Mouse (Mus musculus) liver, embryonic 16.5 days (tissue): ENCODE data around the gene Rnf17. TPM values are rescaled to one million over a fixed set of nuclear protein-coding genes. Genes with fewer than 3 reads are reported as not detected.

Experiments
- ATAC-seq: fragments of 200-750 bp; cut with Nextera tagmentation; 2 replicates; pipeline ENCODE4 v1.8.0; 2017; ENCODE audit warnings: low read depth, mild to moderate bottlenecking, moderate number of reproducible peaks, moderate library complexity
- H3K27ac ChIP-seq: fragments of 300-500 bp; sonication (generic); 2 replicates; pipeline ENCODE4 v1.5.1; 2014; ENCODE audit warnings: mild to moderate bottlenecking, low read length
- H3K27me3 ChIP-seq: fragments of 300-500 bp; sonication (generic); 2 replicates; pipeline ENCODE4 v1.6.1; 2014; ENCODE audit warnings: low read depth, low read length, mixed read lengths; ENCODE audit not compliant: control insufficient read depth, insufficient read depth
- H3K36me3 ChIP-seq: fragments of 300-500 bp; sonication (generic); 2 replicates; pipeline ENCODE4 v1.6.1; 2014; ENCODE audit warnings: mild to moderate bottlenecking; ENCODE audit not compliant: control insufficient read depth, insufficient read depth
- H3K4me1 ChIP-seq: fragments of 300-500 bp; sonication (generic); 2 replicates; pipeline ENCODE4 v1.6.1; 2014; ENCODE audit warnings: low read depth, low read length, mixed read lengths; ENCODE audit not compliant: control insufficient read depth
- H3K4me2 ChIP-seq: fragments of 300-500 bp; sonication (generic); 2 replicates; pipeline ENCODE4 v1.6.1; 2014; ENCODE audit warnings: low read depth, low read length, mixed read lengths
- H3K4me3 ChIP-seq: fragments of 300-500 bp; sonication (generic); 2 replicates; pipeline ENCODE4 v1.5.1; 2014; ENCODE audit warnings: low read depth, mild to moderate bottlenecking, low read length
- H3K9ac ChIP-seq: fragments of 300-500 bp; sonication (generic); 2 replicates; pipeline ENCODE4 v1.6.1; 2014; ENCODE audit warnings: low read depth, low read length
- H3K9me3 ChIP-seq: fragments of 300-500 bp; sonication (generic); replicated peaks from 2 replicates; pipeline ENCODE4 v1.6.1; 2016; ENCODE audit warnings: low read length; ENCODE audit not compliant: control insufficient read depth
- WGBS: fragments of 180-500 bp; shearing (Covaris S2); extraction: QIAGEN DNeasy Blood & Tissue Kit; methylation state at CpG from one replicate; pipeline ENCODE4 v1.1.7; 2014; ENCODE audit not compliant: insufficient replicate concordance; 5-methylcytosine and 5-hydroxymethylcytosine counted together
- polyA plus RNA-seq: library from polyadenylated mRNA; unstranded; fragments of >200 nt; fragmentation: Nextera tagmentation; extraction: Ambion mirVana; gene quantifications from 2 replicates; pipeline ENCODE4 v1.2.1, GENCODE M21; 2015

The Rnf17 gene
- polyA plus RNA-seq, 1 experiment from 2014 or later: 0.57 TPM

- Histone ChIP-seq H3K9me3 (no peaks in the 10 kb centered on the region), H3K27ac (peak overlapping the region; percentile 97), H3K4me3 (peak overlapping the region; percentile 90), H3K36me3 (no peaks in the 10 kb centered on the region), H3K4me2 (peak overlapping the region; percentile 85), H3K4me1 (peaks cover 24% of the 10 kb centered on the region), H3K9ac (peak overlapping the region; percentile 88), H3K27me3 (no peaks in the 10 kb centered on the region)
- WGBS: under 1% methylated on average over 59 of the region's 59 CpGs
- peak; percentile 96 for ATAC-seq
These were observed 169.1 kb downstream of the Rnf17 start for GRCm38 (mm10) chr14:56571310-56572093.

- ATAC-seq: no peak
- WGBS: 72% methylated on average over 2 of the region's 2 CpGs
- H3K9me3 ChIP-seq: no peaks in the 10 kb centered on the region
- H3K4me2 ChIP-seq: peak overlapping the region; percentile 62
- peak overlapping the region; percentile 55; the same call in 1 of the 2 replicates for H3K9ac ChIP-seq
- no peak overlapping the region for H3K27ac ChIP-seq
- H3K4me3 ChIP-seq: peak overlapping the region; percentile 90
- H3K36me3 ChIP-seq: no peaks in the 10 kb centered on the region
- peaks cover 24% of the 10 kb centered on the region for H3K4me1 ChIP-seq
- H3K27me3 ChIP-seq: no peaks in the 10 kb centered on the region
These were observed 170.2 kb downstream of the Rnf17 start for GRCm38 (mm10) chr14:56572546-56572945.

Other genes starting within 250 kb of the Rnf17 start
- gene Gzmg, start 243.0 kb upstream of the Rnf17 start, polyA plus RNA-seq: not detected in 2 replicates
- gene Gzmn, start 228.0 kb upstream of the Rnf17 start, polyA plus RNA-seq: not detected in 2 replicates
- gene Gzmf, start 191.2 kb upstream of the Rnf17 start, polyA plus RNA-seq: not detected in 2 replicates
- 0.11 TPM in 1 of 2 replicates, not detected in the other for gene Gzmc, start 167.9 kb upstream of the Rnf17 start, polyA plus RNA-seq
- gene Gzmb, start 140.3 kb upstream of the Rnf17 start, polyA plus RNA-seq: 0.77 and 0.83 TPM in 2 replicates
- gene Atp12a, start 37.5 kb upstream of the Rnf17 start, polyA plus RNA-seq: not detected in 2 replicates
- 4.2 and 5.5 TPM in 2 replicates for gene Cenpj, start 172.8 kb downstream of the Rnf17 start, polyA plus RNA-seq
- 2.1 and 2.2 TPM in 2 replicates for gene Parp4, start 173.0 kb downstream of the Rnf17 start, polyA plus RNA-seq